Mouse (Mus musculus): ENCODE data around the gene Sqstm1.
"Not testable (repeated sequence)": the region's sequence is repeated elsewhere in the genome, so short reads cannot be mapped to it uniquely, and the experiment has no call there.

Sqstm1 gene

GRCm38 (mm10) chr11:50177111-50177510 is 33.5 kb downstream of the Sqstm1 start:
- DNase-seq (ENCODE audit: low spot score) = no peak

- DNase-seq (ENCODE audit: low spot score) = no peak
Measured at GRCm38 (mm10) chr11:50176351-50176750, 34.3 kb downstream of the Sqstm1 start.

GRCm38 (mm10) chr11:50174730-50175187 is 35.9 kb downstream of the Sqstm1 start:
- DNase-seq (ENCODE audit: low spot score) = peak; percentile 97

- DNase-seq (ENCODE audit: low spot score) = not testable (repeated sequence)
Measured at GRCm38 (mm10) chr11:50174111-50174729, 36.4 kb downstream of the Sqstm1 start, which contains the start of gene Mrnip. Mrnip (plus strand) TSS chr11:50174444.

- DNase-seq (ENCODE audit: low spot score) = no peak
Measured at GRCm38 (mm10) chr11:50168352-50168751, 42.3 kb downstream of the Sqstm1 start.

GRCm38 (mm10) chr11:50162338-50163050 is 48.1 kb downstream of the Sqstm1 start:
- no peak for DNase-seq (ENCODE audit: low spot score)

GRCm38 (mm10) chr11:50161578-50162304 is 48.9 kb downstream of the Sqstm1 start:
- DNase-seq (ENCODE audit: low spot score) = peak; percentile 46

- no peak for DNase-seq (ENCODE audit: low spot score)
Measured at GRCm38 (mm10) chr11:50159347-50159746, 51.3 kb downstream of the Sqstm1 start.

GRCm38 (mm10) chr11:50158346-50158745 is 52.3 kb downstream of the Sqstm1 start:
- no peak for DNase-seq (ENCODE audit: low spot score)

GRCm38 (mm10) chr11:50156725-50157258 is 53.8 kb downstream of the Sqstm1 start:
- no peak for DNase-seq (ENCODE audit: low spot score)

- DNase-seq (ENCODE audit: low spot score) = no peak
Measured at GRCm38 (mm10) chr11:50155785-50156184, 54.8 kb downstream of the Sqstm1 start.

- no peak for DNase-seq (ENCODE audit: low spot score)
Measured at GRCm38 (mm10) chr11:50154777-50155520, 55.7 kb downstream of the Sqstm1 start.

GRCm38 (mm10) chr11:50154166-50154565 is 56.5 kb downstream of the Sqstm1 start:
- DNase-seq (ENCODE audit: low spot score) = no peak

GRCm38 (mm10) chr11:50151374-50151773 is 59.3 kb downstream of the Sqstm1 start:
- DNase-seq (ENCODE audit: low spot score) = no peak

GRCm38 (mm10) chr11:50149603-50150150 is 61.0 kb downstream of the Sqstm1 start:
- DNase-seq (ENCODE audit: low spot score) = no peak
